Mouse (Mus musculus) heart, adult 2 months (tissue): ENCODE results near the gene Btf3. TPM values are rescaled to one million over a fixed set of nuclear protein-coding genes. Genes with fewer than 3 reads are reported as not detected.

ENCODE experiments used
- DNase-seq, 2 experiments: peaks; one replicate each; pipeline ENCODE4 v3.0.0; 2021
- H3K27ac ChIP-seq: fragments of 200-600 bp; 2 replicates; pipeline ENCODE4 v1.8.1; 2022
- H3K27me3 ChIP-seq: fragments of 200-500 bp; 2 replicates; pipeline ENCODE4 v1.6.1; 2012; ENCODE audit warnings: mild to moderate bottlenecking, low read length, inconsistent platforms, mixed read lengths; ENCODE audit not compliant: control insufficient read depth, insufficient read depth
- H3K36me3 ChIP-seq: fragments of 200-500 bp; 2 replicates; pipeline ENCODE4 v1.6.1; 2012; ENCODE audit warnings: low read length, inconsistent platforms; ENCODE audit not compliant: control insufficient read depth, insufficient read depth
- H3K4me1 ChIP-seq: fragments of 200-500 bp; 2 replicates; pipeline ENCODE4 v1.6.1; 2011; ENCODE audit warnings: low read length; ENCODE audit not compliant: control insufficient read depth, insufficient read depth
- H3K4me3 ChIP-seq: fragments of 200-600 bp; 2 replicates; pipeline ENCODE4 v1.8.1; 2022
- H3K79me2 ChIP-seq: fragments of 200-500 bp; replicated peaks from 2 replicates; pipeline ENCODE4 v1.6.1; 2012; ENCODE audit warnings: mild to moderate bottlenecking, inconsistent platforms, low read length, moderate library complexity, mixed read lengths; ENCODE audit not compliant: control insufficient read depth, insufficient read depth
- H3K9ac ChIP-seq: fragments of 200-500 bp; 2 replicates; pipeline ENCODE4 v1.6.1; 2012; ENCODE audit warnings: low read depth, mild to moderate bottlenecking, control low read depth, inconsistent platforms, low read length, mixed read lengths
- CTCF ChIP-seq: fragments of 200-600 bp; IDR thresholded peaks from 2 replicates; pipeline ENCODE4 v1.8.1; 2022; ENCODE audit warnings: antibody characterized with exemption, mild to moderate bottlenecking, moderate library complexity
- EP300 ChIP-seq: fragments of 200-500 bp; IDR thresholded peaks from 2 replicates; pipeline ENCODE4 v1.6.1; 2011; ENCODE audit warnings: low read depth, low read length, control low read depth; ENCODE audit not compliant: insufficient read depth
- POLR2A ChIP-seq: fragments of 200-500 bp; IDR thresholded peaks from 2 replicates; pipeline ENCODE4 v1.6.1; 2011; ENCODE audit warnings: mild to moderate bottlenecking, low read depth, low read length, control low read depth; ENCODE audit not compliant: insufficient read depth
- WGBS: fragments of 180-500 bp; shearing (Covaris S2); methylation state at CpG from one replicate; pipeline ENCODE4 v1.1.7; 2018; 5-methylcytosine and 5-hydroxymethylcytosine counted together
- intact Hi-C: fragments of 180-260 bp; cut with DNase I; formaldehyde crosslinking; loops from one replicate; pipeline ENCODE4 v1.15.1; 2025
- polyA plus RNA-seq: library from polyadenylated mRNA; depleted of rRNA; stranded (reverse); fragments of >200 nt; gene quantifications from 2 replicates; pipeline ENCODE4 v1.2.3, GENCODE M21; 2012
- total RNA-seq, 2 experiments: library from RNA; stranded (reverse); gene quantifications; 2 replicates each; pipeline ENCODE4 v1.2.3; 2021

Btf3 gene
- total and polyA plus RNA-seq, 3 experiments, result 88.2 to 218 (median 193) TPM

GRCm38 (mm10) chr13:98311597-98311996 lies 5.2 kb downstream of the Btf3 start:
- H3K36me3 ChIP-seq, result peaks cover 42% of the 10 kb centered on the region
- H3K9ac ChIP-seq, result no peak overlapping the region
- no peak for TF ChIP-seq CTCF
- intact Hi-C loops, result no loop called here
- H3K4me3 ChIP-seq, result no peak overlapping the region
- H3K27me3 ChIP-seq, result no peaks in the 10 kb centered on the region
- H3K4me1 ChIP-seq, result peaks cover 4% of the 10 kb centered on the region
- 94% methylated on average over 5 of the region's 5 CpGs for WGBS
- no peak for DNase-seq
- no peak overlapping the region for H3K27ac ChIP-seq
- peaks cover 5% of the 10 kb centered on the region; the same call in 1 of the 2 replicates for H3K79me2 ChIP-seq

GRCm38 (mm10) chr13:98308724-98309123 lies 8.1 kb downstream of the Btf3 start:
- WGBS, result 77% methylated on average over 4 of the region's 4 CpGs
- peaks cover 28% of the 10 kb centered on the region for H3K36me3 ChIP-seq
- intact Hi-C loops, result no loop called here
- H3K27ac ChIP-seq, result no peak overlapping the region
- H3K4me1 ChIP-seq, result peaks cover 3% of the 10 kb centered on the region; the same call in 1 of the 2 replicates
- no peak for TF ChIP-seq CTCF
- TF ChIP-seq EP300, result no peak
- TF ChIP-seq POLR2A, result no peak
- H3K79me2 ChIP-seq, result no peaks in the 10 kb centered on the region
- no peak overlapping the region for H3K4me3 ChIP-seq
- DNase-seq, result no peak
- no peak overlapping the region for H3K9ac ChIP-seq
- H3K27me3 ChIP-seq, result no peaks in the 10 kb centered on the region

- intact Hi-C loops, result no loop called here
- WGBS, result 89% methylated on average over 5 of the region's 5 CpGs
- peaks cover 25% of the 10 kb centered on the region for H3K36me3 ChIP-seq
- no peak for DNase-seq
- no peaks in the 10 kb centered on the region for H3K79me2 ChIP-seq
- TF ChIP-seq POLR2A (no peak), CTCF (no peak), EP300 (no peak)
- H3K27ac ChIP-seq, result no peak overlapping the region
- H3K27me3 ChIP-seq, result no peaks in the 10 kb centered on the region
- H3K4me1 ChIP-seq, result peaks cover 3% of the 10 kb centered on the region; the same call in 1 of the 2 replicates
- no peak overlapping the region for H3K4me3 ChIP-seq
- H3K9ac ChIP-seq, result no peak overlapping the region
Observed at GRCm38 (mm10) chr13:98308004-98308403, 8.8 kb downstream of the Btf3 start.

GRCm38 (mm10) chr13:98306852-98307475 lies 9.8 kb downstream of the Btf3 start:
- no peak for TF ChIP-seq EP300
- TF ChIP-seq POLR2A, result no peak
- no peak for TF ChIP-seq CTCF
- H3K4me1 ChIP-seq, result peaks cover 3% of the 10 kb centered on the region; the same call in 1 of the 2 replicates
- H3K36me3 ChIP-seq, result peaks cover 20% of the 10 kb centered on the region
- WGBS, result 38% methylated on average over 14 of the region's 14 CpGs
- no peak overlapping the region for H3K4me3 ChIP-seq
- intact Hi-C loops, result no loop called here
- DNase-seq, result no peak
- H3K27me3 ChIP-seq, result no peaks in the 10 kb centered on the region
- no peak overlapping the region for H3K27ac ChIP-seq
- no peaks in the 10 kb centered on the region for H3K79me2 ChIP-seq
- no peak overlapping the region for H3K9ac ChIP-seq

GRCm38 (mm10) chr13:98306393-98306792 lies 10.4 kb downstream of the Btf3 start:
- Histone ChIP-seq H3K27me3 (no peaks in the 10 kb centered on the region), H3K4me3 (no peak overlapping the region), H3K36me3 (peaks cover 16% of the 10 kb centered on the region), H3K4me1 (peaks cover 3% of the 10 kb centered on the region; the same call in 1 of the 2 replicates), H3K27ac (no peak overlapping the region), H3K9ac (no peak overlapping the region), H3K79me2 (no peaks in the 10 kb centered on the region)
- intact Hi-C loops, result no loop called here
- TF ChIP-seq EP300, result no peak
- no peak for TF ChIP-seq CTCF
- WGBS, result 37% methylated on average over 5 of the region's 5 CpGs
- no peak for DNase-seq

- H3K79me2 ChIP-seq, result no peaks in the 10 kb centered on the region
- no peak overlapping the region for H3K4me3 ChIP-seq
- peaks cover 3% of the 10 kb centered on the region; the same call in 1 of the 2 replicates for H3K4me1 ChIP-seq
- H3K9ac ChIP-seq, result no peak overlapping the region
- H3K27ac ChIP-seq, result no peak overlapping the region
- intact Hi-C loops, result no loop called here
- TF ChIP-seq CTCF, result no peak
- TF ChIP-seq POLR2A, result no peak
- no peak for TF ChIP-seq EP300
- no peak for DNase-seq
- H3K27me3 ChIP-seq, result no peaks in the 10 kb centered on the region
- WGBS, result 94% methylated on average over 9 of the region's 9 CpGs
- peaks cover 6% of the 10 kb centered on the region for H3K36me3 ChIP-seq
Observed at GRCm38 (mm10) chr13:98305257-98305656, 11.5 kb downstream of the Btf3 start.
